ENCODE assay signal across 22 mouse cellular contexts in genomic region chr1:36294402-36294801, GRCm38 (mm10). TPM values are rescaled to one million over a fixed set of nuclear protein-coding genes. Genes with fewer than 3 reads are reported as not detected.
DNase-seq lines count a peak whose midpoint lies in the region; ATAC-seq lines count a peak whose summit lies in the region.
"Had no signal": no experiment of that assay in that cellular context is flagged by ENCODE, and none has a peak within 500 bp of the region (broad histone marks: within the 10 kb centered on the region; RNA-seq: fewer than 3 reads in every experiment).

No protein-coding gene starts in this region.

- H3K9me3 ChIP-seq in midbrain, embryonic 11.5 days (ENCODE audit: control insufficient read depth, low read length): no peaks in the 10 kb centered on the region
- H3K9me3 ChIP-seq in midbrain, embryonic 16.5 days (replicated peaks; ENCODE audit: control insufficient read depth, low read length, poor library complexity, severe bottlenecking): no peaks in the 10 kb centered on the region
- H3K9me3 ChIP-seq in midbrain, embryonic 13.5 days: no peaks in the 10 kb centered on the region
- H3K9me3 ChIP-seq: forebrain, embryonic 13.5 days; G1E; liver, embryonic 12.5 days; midbrain, embryonic 10.5 days had no signal

- H3K4me1 ChIP-seq in midbrain, embryonic 11.5 days (ENCODE audit: control insufficient read depth, insufficient read depth, low read length): no peaks in the 10 kb centered on the region
- H3K4me1 ChIP-seq in midbrain, embryonic 16.5 days (ENCODE audit: control insufficient read depth, insufficient read depth, low read length): no peaks in the 10 kb centered on the region
- 0 out of 2 replicates have a peak, but pooled peaks cover 3% of the 10 kb centered on the region for H3K4me1 ChIP-seq in midbrain, embryonic 13.5 days (replicated peaks)
- H3K4me1 ChIP-seq: forebrain, embryonic 13.5 days; liver, embryonic 12.5 days; midbrain, embryonic 10.5 days had no signal

- no peak overlapping the region for H3K27ac ChIP-seq in midbrain, embryonic 11.5 days (ENCODE audit: low read depth, low read length)
- H3K27ac ChIP-seq in midbrain, embryonic 16.5 days (ENCODE audit: low read length): no peak overlapping the region
- no peak overlapping the region for H3K27ac ChIP-seq in midbrain, embryonic 13.5 days
- H3K27ac ChIP-seq: forebrain, embryonic 13.5 days; liver, embryonic 12.5 days; macrophage; midbrain, embryonic 10.5 days had no signal

- ATAC-seq in midbrain, embryonic 11.5 days (ENCODE audit: low FRiP score): no peak
- ATAC-seq in midbrain, embryonic 16.5 days: no peak
- no peak for ATAC-seq in midbrain, embryonic 13.5 days
- ATAC-seq: forebrain, embryonic 13.5 days; hindbrain, embryonic 16.5 days; liver, embryonic 12.5 days had no signal

- no peak overlapping the region for H3K4me3 ChIP-seq in midbrain, embryonic 11.5 days (ENCODE audit: low read depth, low read length)
- no peak overlapping the region for H3K4me3 ChIP-seq in midbrain, embryonic 16.5 days (ENCODE audit: low read depth, low read length)
- H3K4me3 ChIP-seq in midbrain, embryonic 13.5 days (replicated peaks): no peak overlapping the region
- H3K4me3 ChIP-seq: erythroblast, embryonic 14.5 days; forebrain, embryonic 13.5 days; liver, embryonic 12.5 days; midbrain, embryonic 10.5 days had no signal

- intact Hi-C loops in left cerebral cortex, postnatal 25 days (cut with DNase I): no loop called here

- DNase-seq in midbrain, embryonic 11.5 days (ENCODE audit: low spot score, missing footprints): peak; percentile 14
- peak; percentile 54 to 69 for DNase-seq in CD8-positive naive resting alpha-beta T cell, adult 2 months (ENCODE audit: low read depth in 2 of 2, low spot score in 2 of 2)
- peak; percentile 67 to 74 for DNase-seq in natural killer cell, adult 2 months (ENCODE audit: low spot score in 2 of 2)
- DNase-seq in thymus, postnatal 25 days: peak; percentile 62
- DNase-seq in embryo, embryonic 9.5 days (ENCODE audit: extremely low spot score): no peak
- no peak for DNase-seq in left cerebral cortex, postnatal 25 days (ENCODE audit: low spot score in 2 of 2)
- DNase-seq: cerebellum, adult 18-20 months; gastrocnemius, postnatal 36 days; kidney, adult 11 months; kidney, postnatal 10 days; layer of hippocampus, adult 9-11 months; lung, embryonic 14.5 days; retina, postnatal 1 day had no signal

- H3K27me3 ChIP-seq in midbrain, embryonic 11.5 days (ENCODE audit: control insufficient read depth, insufficient read depth, low read length): peaks cover 2% of the 10 kb centered on the region
- no peaks in the 10 kb centered on the region; the same call in none of the 2 replicates for H3K27me3 ChIP-seq in midbrain, embryonic 16.5 days (ENCODE audit: control insufficient read depth, insufficient read depth, low read depth, low read length)
- peaks cover 3% of the 10 kb centered on the region; the same call in 1 of the 2 replicates for H3K27me3 ChIP-seq in midbrain, embryonic 13.5 days

- no peaks in the 10 kb centered on the region for H3K36me3 ChIP-seq in midbrain, embryonic 11.5 days (ENCODE audit: control insufficient read depth, insufficient read depth, low read length)
- H3K36me3 ChIP-seq in midbrain, embryonic 16.5 days (ENCODE audit: control insufficient read depth, insufficient read depth, low read length): no peaks in the 10 kb centered on the region
- no peaks in the 10 kb centered on the region for H3K36me3 ChIP-seq in midbrain, embryonic 13.5 days
- H3K36me3 ChIP-seq: G1E; liver, embryonic 12.5 days; midbrain, embryonic 10.5 days had no signal

- 93% methylated on average over 3 of the region's 3 CpGs for WGBS in midbrain, embryonic 11.5 days
- 87% methylated on average over 3 of the region's 3 CpGs for WGBS in midbrain, embryonic 16.5 days
- 88% methylated on average over 3 of the region's 3 CpGs for WGBS in midbrain, embryonic 13.5 days

- no peak overlapping the region for H3K9ac ChIP-seq in midbrain, embryonic 11.5 days (ENCODE audit: low read length)
- H3K9ac ChIP-seq in midbrain, embryonic 16.5 days (ENCODE audit: low read depth, low read length): no peak overlapping the region
- no peak overlapping the region for H3K9ac ChIP-seq in midbrain, embryonic 13.5 days (replicated peaks)
- H3K9ac ChIP-seq: forebrain, embryonic 13.5 days; liver, embryonic 12.5 days; lung, embryonic 14.5 days had no signal

- no peak overlapping the region for H3K4me2 ChIP-seq in midbrain, embryonic 11.5 days
- H3K4me2 ChIP-seq in midbrain, embryonic 16.5 days (ENCODE audit: low read length): no peak overlapping the region
- H3K4me2 ChIP-seq in midbrain, embryonic 13.5 days (replicated peaks): no peak overlapping the region
- H3K4me2 ChIP-seq: forebrain, embryonic 13.5 days; liver, embryonic 12.5 days; lung, embryonic 14.5 days had no signal

RNA-seq across cellular contexts. Expression of gene Arid5a, which starts 13.1 kb away (rescaled TPM):
- 1.8 and 2.0 TPM in 2 replicates for polyA plus RNA-seq in midbrain, embryonic 11.5 days (2014; fragmentation: Nextera tagmentation; extraction: Ambion mirVana)
- polyA plus RNA-seq in midbrain, embryonic 16.5 days (2015; fragmentation: Nextera tagmentation; extraction: Ambion mirVana): 2.8 and 3.6 TPM in 2 replicates
- 10 to 100 TPM; 14.9 to 16.4 TPM for total RNA-seq in left cerebral cortex, postnatal 25 days (2021)
- 2.3 and 2.4 TPM in 2 replicates for polyA plus RNA-seq in midbrain, embryonic 13.5 days (2015; fragmentation: Nextera tagmentation; extraction: Ambion mirVana)

RNA-seq across cellular contexts. Expression of gene Neurl3, which starts 19.9 kb away (rescaled TPM):
- polyA plus RNA-seq in midbrain, embryonic 11.5 days (2014; fragmentation: Nextera tagmentation; extraction: Ambion mirVana): 0.33 and 0.57 TPM in 2 replicates
- 1.2 and 1.5 TPM in 2 replicates for polyA plus RNA-seq in midbrain, embryonic 16.5 days (2015; fragmentation: Nextera tagmentation; extraction: Ambion mirVana)
- total RNA-seq in left cerebral cortex, postnatal 25 days (2021): under 1 TPM in 1 of 2 experiments, not detected in 1; 0.71 TPM
- 0.67 and 0.85 TPM in 2 replicates for polyA plus RNA-seq in midbrain, embryonic 13.5 days (2015; fragmentation: Nextera tagmentation; extraction: Ambion mirVana)

RNA-seq across cellular contexts. Expression of gene Uggt1, which starts 49.9 kb away (rescaled TPM):
- 80.7 and 83.0 TPM in 2 replicates for polyA plus RNA-seq in midbrain, embryonic 11.5 days (2014; fragmentation: Nextera tagmentation; extraction: Ambion mirVana)
- 45.3 and 46.6 TPM in 2 replicates for polyA plus RNA-seq in midbrain, embryonic 16.5 days (2015; fragmentation: Nextera tagmentation; extraction: Ambion mirVana)
- 10 to 100 TPM; 48.7 to 51.7 TPM for total RNA-seq in left cerebral cortex, postnatal 25 days (2021)
- polyA plus RNA-seq in midbrain, embryonic 13.5 days (2015; fragmentation: Nextera tagmentation; extraction: Ambion mirVana): 49.9 and 53.7 TPM in 2 replicates

Comparison
In these comparisons a context has a peak if more than half of its experiments do, and no peak if none do; other contexts are left out.
1. DNase-seq: peak in midbrain, embryonic 11.5 days (single experiment), CD8-positive naive resting alpha-beta T cell, adult 2 months (2 of 2), natural killer cell, adult 2 months (2 of 2) and thymus, postnatal 25 days (single experiment); none in embryo, embryonic 9.5 days (single experiment) and left cerebral cortex, postnatal 25 days (0 of 2).